Mouse (Mus musculus): ENCODE measurements around the gene Polk.
A peak's percentile ranks its signal among the peaks of the same experiment; 100 is the strongest.

Gene Polk

DNA sequence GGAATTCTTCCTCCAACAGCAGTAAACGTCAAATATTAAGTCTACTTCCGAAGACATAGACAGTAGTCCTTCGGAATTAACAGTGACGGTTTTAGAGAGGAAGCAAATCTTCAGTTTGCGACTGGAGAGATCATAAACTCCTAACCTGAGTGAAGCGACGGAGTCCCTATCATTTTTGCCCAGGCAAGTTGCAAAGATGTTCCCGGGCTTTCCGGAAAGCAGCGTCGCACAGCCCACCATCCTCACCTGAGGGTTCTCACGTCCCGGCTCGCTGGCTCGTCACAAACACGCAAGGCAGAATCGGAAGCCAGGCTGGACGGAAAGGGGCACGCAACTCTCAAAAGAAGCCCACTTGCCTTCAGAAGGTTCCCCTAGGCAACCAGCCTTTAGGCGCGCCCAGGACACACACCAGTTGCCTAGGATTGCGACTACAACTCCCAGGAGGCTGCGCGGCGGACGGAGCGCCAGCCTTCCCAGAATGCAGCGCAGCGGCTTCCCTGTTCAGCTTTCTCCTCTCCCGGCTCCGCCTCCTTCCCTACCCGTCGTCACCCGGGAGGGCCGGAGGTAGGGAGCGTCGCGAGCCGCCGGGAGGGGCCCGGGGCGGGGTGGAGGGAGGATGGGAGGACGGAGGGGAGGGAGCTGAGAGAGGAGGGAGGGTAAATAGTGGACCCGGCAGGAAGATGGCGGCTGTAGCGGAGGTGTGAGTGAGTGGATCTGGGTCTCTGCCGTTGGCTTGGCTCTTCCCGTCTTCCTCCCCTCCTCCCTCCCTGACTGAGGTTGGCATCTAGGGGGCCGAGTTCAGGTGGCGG lies at the start of gene Polk, which contains the start of gene Col4a3bp:
Gene Polk, minus strand, starts transcription at position 499 of the 809 bp plus-strand sequence.
Gene Col4a3bp, plus strand, starts transcription at position 538 of the 809 bp plus-strand sequence.
- Histone ChIP-seq H3K4me3 (replicated peaks; ENCODE audit: low read length) (peak within 1 kb of the TSS; percentile 99), H3K36me3 (ENCODE audit: insufficient read depth, low read length) (no peaks in the 10 kb centered on the region), H3K4me1 (replicated peaks; ENCODE audit: low read depth, low read length) (peaks cover 21% of the 10 kb centered on the region), H3K9me3 (ENCODE audit: low read length) (no peaks in the 10 kb centered on the region), H3K27me3 (ENCODE audit: insufficient read depth, low read length) (no peaks in the 10 kb centered on the region)
- TF ChIP-seq NANOG (IDR thresholded peaks at IDR 0.05; ENCODE audit: borderline replicate concordance, low read length) (no peak), POU5F1 (IDR thresholded peaks at IDR 0.05; ENCODE audit: borderline replicate concordance, low read length) (no peak), CTCF (conservative IDR thresholded peaks at IDR 0.05; ENCODE audit: low read length) (no peak)

GRCm38 (mm10) chr13:96588642-96589041 lies 46.3 kb upstream of the Polk start:
- Histone ChIP-seq H3K4me1 (replicated peaks; ENCODE audit: low read depth, low read length) (no peaks in the 10 kb centered on the region), H3K4me3 (replicated peaks; ENCODE audit: low read length) (no peak overlapping the region), H3K27me3 (ENCODE audit: insufficient read depth, low read length) (no peaks in the 10 kb centered on the region), H3K9me3 (ENCODE audit: low read length) (no peaks in the 10 kb centered on the region), H3K36me3 (ENCODE audit: insufficient read depth, low read length) (no peaks in the 10 kb centered on the region)
- TF ChIP-seq NANOG (IDR thresholded peaks at IDR 0.05; ENCODE audit: borderline replicate concordance, low read length): no peak
- TF ChIP-seq CTCF (conservative IDR thresholded peaks at IDR 0.05; ENCODE audit: low read length): no peak
- no peak for TF ChIP-seq POU5F1 (IDR thresholded peaks at IDR 0.05; ENCODE audit: borderline replicate concordance, low read length)

DNA sequence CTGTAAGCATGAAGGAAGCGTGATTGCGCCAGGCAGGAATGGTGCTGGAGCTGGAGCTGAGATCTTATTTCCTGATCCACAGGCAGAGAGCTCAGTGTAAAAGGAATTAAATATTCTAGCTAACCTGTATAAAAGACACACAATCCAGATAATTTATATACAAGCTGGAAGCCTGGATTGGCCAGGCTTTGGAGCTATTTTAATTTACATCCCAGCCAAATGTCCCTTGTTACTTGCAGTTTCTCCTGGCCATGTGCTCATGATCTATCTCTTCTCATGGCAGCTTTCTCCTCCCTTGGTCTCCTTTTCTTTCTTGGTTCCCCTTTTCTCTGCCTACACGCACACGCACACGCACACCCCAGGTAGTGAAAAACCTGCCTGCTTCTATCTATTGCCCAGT lies 44.2 kb upstream of the Polk start:
- H3K36me3 ChIP-seq (ENCODE audit: insufficient read depth, low read length): no peaks in the 10 kb centered on the region
- TF ChIP-seq NANOG (IDR thresholded peaks at IDR 0.05; ENCODE audit: borderline replicate concordance, low read length) (no peak), CTCF (conservative IDR thresholded peaks at IDR 0.05; ENCODE audit: low read length) (no peak), POU5F1 (IDR thresholded peaks at IDR 0.05; ENCODE audit: borderline replicate concordance, low read length) (no peak)
- no peaks in the 10 kb centered on the region for H3K9me3 ChIP-seq (ENCODE audit: low read length)
- no peaks in the 10 kb centered on the region for H3K27me3 ChIP-seq (ENCODE audit: insufficient read depth, low read length)
- H3K4me1 ChIP-seq (replicated peaks; ENCODE audit: low read depth, low read length): no peaks in the 10 kb centered on the region
- H3K4me3 ChIP-seq (replicated peaks; ENCODE audit: low read length): no peak overlapping the region

DNA sequence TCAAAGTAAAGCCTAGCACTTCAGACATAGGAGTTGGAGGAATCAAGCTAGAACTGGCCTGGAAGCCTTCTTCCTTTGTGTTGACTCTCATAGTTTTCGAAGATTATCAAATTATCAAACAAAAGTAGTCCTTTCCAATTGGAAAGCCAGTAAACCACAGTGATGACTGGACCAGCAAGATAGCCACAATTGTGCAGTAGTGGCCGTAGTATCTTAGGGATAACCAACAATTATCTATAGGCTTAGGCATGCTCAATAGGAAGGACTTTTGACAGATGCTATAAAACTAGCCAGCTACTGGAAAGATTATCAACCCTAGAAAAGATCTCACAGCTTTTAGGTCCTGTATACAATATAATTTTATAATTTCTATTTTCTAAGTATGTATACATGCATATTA lies 41.8 kb upstream of the Polk start:
- H3K4me1 ChIP-seq (replicated peaks; ENCODE audit: low read depth, low read length): no peaks in the 10 kb centered on the region
- TF ChIP-seq NANOG (IDR thresholded peaks at IDR 0.05; ENCODE audit: borderline replicate concordance, low read length): no peak
- TF ChIP-seq CTCF (conservative IDR thresholded peaks at IDR 0.05; ENCODE audit: low read length): no peak
- TF ChIP-seq POU5F1 (IDR thresholded peaks at IDR 0.05; ENCODE audit: borderline replicate concordance, low read length): no peak

DNA sequence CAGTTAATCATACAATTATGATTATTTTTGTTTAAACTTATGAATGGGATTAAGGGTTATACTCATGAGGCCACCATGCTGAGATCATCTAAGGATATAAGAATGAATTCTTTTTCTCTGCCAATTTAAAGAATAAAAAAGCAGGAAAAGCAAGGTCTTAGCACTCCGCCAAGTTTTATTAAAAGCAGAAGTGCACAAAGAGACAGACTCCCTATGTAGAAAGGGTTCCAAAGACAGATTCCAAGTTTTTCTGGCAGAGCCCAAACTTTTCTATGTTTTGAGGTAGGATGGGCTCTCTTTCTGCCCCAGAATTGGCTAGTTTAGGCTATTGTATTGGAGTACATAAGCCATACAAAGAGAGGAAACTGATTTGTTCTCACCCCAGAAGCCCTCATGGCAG lies 37.6 kb upstream of the Polk start:
- TF ChIP-seq NANOG (IDR thresholded peaks at IDR 0.05; ENCODE audit: borderline replicate concordance, low read length): no peak
- TF ChIP-seq CTCF (conservative IDR thresholded peaks at IDR 0.05; ENCODE audit: low read length): no peak
- TF ChIP-seq POU5F1 (IDR thresholded peaks at IDR 0.05; ENCODE audit: borderline replicate concordance, low read length): no peak
- H3K27me3 ChIP-seq (ENCODE audit: insufficient read depth, low read length): no peaks in the 10 kb centered on the region
- no peaks in the 10 kb centered on the region for H3K36me3 ChIP-seq (ENCODE audit: insufficient read depth, low read length)
- peaks cover 6% of the 10 kb centered on the region for H3K9me3 ChIP-seq (ENCODE audit: low read length)
- H3K4me1 ChIP-seq (replicated peaks; ENCODE audit: low read depth, low read length): no peaks in the 10 kb centered on the region
- no peak overlapping the region for H3K4me3 ChIP-seq (replicated peaks; ENCODE audit: low read length)

More for the DNA sequence above, 41.8 kb upstream of the Polk start:
- Histone ChIP-seq H3K27me3 (ENCODE audit: insufficient read depth, low read length) (no peaks in the 10 kb centered on the region), H3K36me3 (ENCODE audit: insufficient read depth, low read length) (no peaks in the 10 kb centered on the region), H3K4me3 (replicated peaks; ENCODE audit: low read length) (no peak overlapping the region), H3K9me3 (ENCODE audit: low read length) (no peaks in the 10 kb centered on the region)

DNA sequence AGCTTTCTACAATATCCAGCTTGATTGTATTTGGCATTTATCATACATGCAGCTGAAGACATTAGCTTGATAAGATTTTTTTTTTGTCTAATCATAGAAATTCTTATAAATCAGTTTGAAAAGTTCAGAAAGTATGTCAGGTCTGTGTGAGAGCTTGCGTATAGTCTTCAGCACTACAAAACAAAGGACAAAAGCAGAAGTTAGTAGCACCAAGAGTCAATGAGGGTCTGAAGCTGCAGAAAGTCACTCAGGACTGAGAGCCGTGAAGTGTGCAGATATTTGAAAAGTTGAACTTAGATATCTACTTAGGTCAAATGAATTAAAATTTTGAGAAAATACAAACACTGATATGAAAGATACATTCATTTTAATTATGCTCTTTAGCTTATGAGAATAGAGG lies 36.7 kb upstream of the Polk start:
- no peak overlapping the region for H3K4me3 ChIP-seq (replicated peaks; ENCODE audit: low read length)
- no peak for TF ChIP-seq POU5F1 (IDR thresholded peaks at IDR 0.05; ENCODE audit: borderline replicate concordance, low read length)
- TF ChIP-seq CTCF (conservative IDR thresholded peaks at IDR 0.05; ENCODE audit: low read length): no peak
- TF ChIP-seq NANOG (IDR thresholded peaks at IDR 0.05; ENCODE audit: borderline replicate concordance, low read length): no peak
- no peaks in the 10 kb centered on the region for H3K4me1 ChIP-seq (replicated peaks; ENCODE audit: low read depth, low read length)
- no peaks in the 10 kb centered on the region for H3K27me3 ChIP-seq (ENCODE audit: insufficient read depth, low read length)
- H3K9me3 ChIP-seq (ENCODE audit: low read length): peaks cover 6% of the 10 kb centered on the region
- H3K36me3 ChIP-seq (ENCODE audit: insufficient read depth, low read length): peaks cover 2% of the 10 kb centered on the region; the same call in 1 of the 2 replicates

DNA sequence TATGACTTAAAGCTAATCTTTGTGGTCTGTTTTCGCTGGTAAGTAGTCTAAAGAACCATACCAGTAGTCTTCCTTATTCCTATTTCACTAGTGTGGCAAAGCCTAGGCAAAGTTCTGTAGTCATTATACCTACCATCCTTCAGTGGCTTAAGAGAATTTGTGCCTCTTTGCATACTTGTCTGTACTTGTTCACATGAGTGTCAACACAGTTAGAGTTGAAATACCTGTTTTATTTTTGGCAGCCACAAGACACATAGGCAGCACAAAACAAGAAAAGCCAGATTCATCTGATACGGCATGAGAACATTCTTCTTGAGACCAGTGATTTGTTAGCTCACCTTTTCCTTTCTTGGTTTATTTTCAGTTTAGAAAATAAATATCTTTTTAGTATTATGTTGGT lies 31.8 kb upstream of the Polk start:
- no peak overlapping the region for H3K4me3 ChIP-seq (replicated peaks; ENCODE audit: low read length)
- no peaks in the 10 kb centered on the region for H3K27me3 ChIP-seq (ENCODE audit: insufficient read depth, low read length)
- TF ChIP-seq CTCF (conservative IDR thresholded peaks at IDR 0.05; ENCODE audit: low read length) (no peak), POU5F1 (IDR thresholded peaks at IDR 0.05; ENCODE audit: borderline replicate concordance, low read length) (no peak), NANOG (IDR thresholded peaks at IDR 0.05; ENCODE audit: borderline replicate concordance, low read length) (no peak)
- peaks cover 7% of the 10 kb centered on the region for H3K4me1 ChIP-seq (replicated peaks; ENCODE audit: low read depth, low read length)
- peaks cover 6% of the 10 kb centered on the region for H3K9me3 ChIP-seq (ENCODE audit: low read length)
- peaks cover 11% of the 10 kb centered on the region for H3K36me3 ChIP-seq (ENCODE audit: insufficient read depth, low read length)

- TF ChIP-seq CTCF (conservative IDR thresholded peaks at IDR 0.05; ENCODE audit: low read length): no peak
- TF ChIP-seq NANOG (IDR thresholded peaks at IDR 0.05; ENCODE audit: borderline replicate concordance, low read length): no peak
- no peak for TF ChIP-seq POU5F1 (IDR thresholded peaks at IDR 0.05; ENCODE audit: borderline replicate concordance, low read length)
- peaks cover 7% of the 10 kb centered on the region for H3K4me1 ChIP-seq (replicated peaks; ENCODE audit: low read depth, low read length)
- H3K9me3 ChIP-seq (ENCODE audit: low read length): peaks cover 5% of the 10 kb centered on the region
- H3K36me3 ChIP-seq (ENCODE audit: insufficient read depth, low read length): peaks cover 11% of the 10 kb centered on the region
- no peaks in the 10 kb centered on the region for H3K27me3 ChIP-seq (ENCODE audit: insufficient read depth, low read length)
- H3K4me3 ChIP-seq (replicated peaks; ENCODE audit: low read length): no peak overlapping the region
Observed at GRCm38 (mm10) chr13:96571016-96571361, 28.6 kb upstream of the Polk start.

All from E14TG2a.4 (cell line).